Mouse (Mus musculus) layer of hippocampus, postnatal 36 days (tissue): ENCODE measurements around the gene Fubp3. TPM values are rescaled to one million over a fixed set of nuclear protein-coding genes. Genes with fewer than 3 reads are reported as not detected.

Experiments used
- microRNA-seq, 2 experiments: library from miRNA; unstranded; fragments of <30 nt; microRNA quantifications; one replicate each; pipeline ENCODE4 v1.2.0; 2021
- total RNA-seq, 2 experiments: library from RNA; stranded (reverse); gene quantifications; 2 replicates each; pipeline ENCODE4 v1.2.3; 2021

The Fubp3 gene
- total RNA-seq, 2 experiments from 2014 or later, result 32.0 to 39.6 TPM

Small RNA genes lying within 50 kb of the gene (microRNA-seq; reads per million reads assigned to microRNA genes)
- gene Mir6998, result 0.60 to 1.3 reads per million in 2 experiments

Other genes starting within 250 kb of the Fubp3 start
- gene Ass1, start 102.4 kb upstream of the Fubp3 start, total RNA-seq, result 10 to 100 TPM; 19.5 to 21.8 TPM
- under 1 TPM in 1 of 2 experiments, not detected in 1; 0.30 TPM for gene Prdm12, start 67.4 kb downstream of the Fubp3 start, total RNA-seq
- gene Exosc2, start 98.1 kb downstream of the Fubp3 start, total RNA-seq, result 10 to 100 TPM; 19.0 to 23.9 TPM
- gene Abl1, start 115.7 kb downstream of the Fubp3 start, total RNA-seq, result 10 to 100 TPM; 44.8 to 46.3 TPM
- not detected for gene Qrfp, start 237.9 kb downstream of the Fubp3 start, total RNA-seq